In the genomic region with DNA sequence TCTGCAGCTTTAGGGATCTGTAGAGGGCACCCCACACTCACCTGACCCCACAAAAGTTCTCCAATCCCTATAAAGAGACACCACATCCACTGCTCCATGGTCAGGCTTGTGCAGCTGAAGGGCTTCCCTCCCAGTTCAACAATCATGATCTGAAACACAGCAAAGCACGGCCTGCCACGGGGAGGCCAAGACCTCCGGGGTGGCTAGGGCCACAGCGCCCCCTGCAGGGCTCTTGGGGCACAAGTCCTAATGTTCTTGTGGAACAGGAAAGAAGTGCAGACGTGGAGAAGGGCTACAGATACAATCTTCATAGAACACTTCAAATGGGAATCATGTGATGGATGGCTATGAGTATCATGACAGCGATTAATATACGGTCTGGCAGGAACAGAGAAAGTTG, we compare ENCODE assay signal across 10 mouse cellular contexts. TPM values are rescaled to one million over a fixed set of nuclear protein-coding genes. Genes with fewer than 3 reads are reported as not detected.
A peak's percentile ranks its signal among the peaks of the same experiment; 100 is the strongest.
DNase-seq lines count a peak whose midpoint lies in the region; ATAC-seq and TF ChIP-seq lines count a peak whose summit lies in the region.
"Had no signal": no experiment of that assay in that cellular context is flagged by ENCODE, and none has a peak within 500 bp of the region (broad histone marks: within the 10 kb centered on the region; RNA-seq: fewer than 3 reads in every experiment).

No protein-coding gene starts in this region.

- H3K36me3 ChIP-seq in intestine, embryonic 14.5 days (ENCODE audit: control insufficient read depth, insufficient read depth, low read length), result peaks cover 40% of the 10 kb centered on the region
- no peaks in the 10 kb centered on the region for H3K36me3 ChIP-seq in intestine, embryonic 16.5 days (ENCODE audit: control insufficient read depth, insufficient read depth, low read length)
- 0 out of 2 replicates have a peak, but pooled peaks cover 7% of the 10 kb centered on the region for H3K36me3 ChIP-seq in E14TG2a.4 (ENCODE audit: insufficient read depth, low read length)
- H3K36me3 ChIP-seq in kidney, postnatal 0 days (ENCODE audit: insufficient read depth, low read length), result no peaks in the 10 kb centered on the region

- peak; percentile 85 for TF ChIP-seq CTCF in E14TG2a.4 (conservative IDR thresholded peaks at IDR 0.05; ENCODE audit: low read length)
- peak; percentile 80 for TF ChIP-seq CTCF in kidney, postnatal 0 days (IDR thresholded peaks at IDR 0.05; ENCODE audit: low read depth)

- 21% methylated on average over 7 of the region's 7 CpGs for WGBS in intestine, embryonic 14.5 days
- 23% methylated on average over 7 of the region's 7 CpGs for WGBS in intestine, embryonic 16.5 days
- WGBS in kidney, postnatal 0 days, result 26% methylated on average over 7 of the region's 7 CpGs

- H3K4me1 ChIP-seq in intestine, embryonic 14.5 days (replicated peaks; ENCODE audit: control insufficient read depth, insufficient read depth, low read length), result peaks cover 9% of the 10 kb centered on the region
- H3K4me1 ChIP-seq in intestine, embryonic 16.5 days (ENCODE audit: control insufficient read depth, insufficient read depth, low read length), result peaks cover 6% of the 10 kb centered on the region; the same call in 1 of the 2 replicates
- H3K4me1 ChIP-seq in E14TG2a.4 (replicated peaks; ENCODE audit: low read depth, low read length), result peaks cover 25% of the 10 kb centered on the region
- H3K4me1 ChIP-seq in kidney, postnatal 0 days (replicated peaks; ENCODE audit: insufficient read depth, low read length), result peaks cover 9% of the 10 kb centered on the region; the same call in 1 of the 2 replicates

- DNase-seq in intestine, embryonic 14.5 days (ENCODE audit: low spot score), result peak; percentile 65
- DNase-seq in brain, adult 2 months (ENCODE audit: low read depth, low spot score), result peak; percentile 18
- DNase-seq in kidney, postnatal 0 days (ENCODE audit: low spot score), result peak; percentile 67
- peak; percentile 81 for DNase-seq in naive thymus-derived CD4-positive, alpha-beta T cell, adult 2 months (ENCODE audit: low read depth)
- DNase-seq in thymus, postnatal 4 days, result peak; percentile 91
- DNase-seq in left cerebral cortex, postnatal 25 days (ENCODE audit: low spot score in 2 of 2), result no peak

- H3K27me3 ChIP-seq in intestine, embryonic 14.5 days (replicated peaks; ENCODE audit: control insufficient read depth, insufficient read depth, low read length), result no peaks in the 10 kb centered on the region
- H3K27me3 ChIP-seq in intestine, embryonic 16.5 days (replicated peaks; ENCODE audit: control insufficient read depth, insufficient read depth, low read length), result no peaks in the 10 kb centered on the region
- H3K27me3 ChIP-seq in E14TG2a.4 (ENCODE audit: insufficient read depth, low read length), result no peaks in the 10 kb centered on the region
- no peaks in the 10 kb centered on the region for H3K27me3 ChIP-seq in kidney, postnatal 0 days (ENCODE audit: insufficient read depth, low read length)
- H3K27me3 ChIP-seq: limb, embryonic 12.5 days had no signal

- H3K27ac ChIP-seq in intestine, embryonic 14.5 days (ENCODE audit: low read depth), result no peak overlapping the region
- no peak overlapping the region for H3K27ac ChIP-seq in intestine, embryonic 16.5 days (ENCODE audit: low read length)
- no peak overlapping the region for H3K27ac ChIP-seq in kidney, postnatal 0 days
- H3K27ac ChIP-seq: limb, embryonic 12.5 days had no signal

- no peak overlapping the region for H3K4me3 ChIP-seq in intestine, embryonic 14.5 days (ENCODE audit: low read depth, low read length)
- H3K4me3 ChIP-seq in intestine, embryonic 16.5 days (ENCODE audit: low read length), result no peak overlapping the region
- H3K4me3 ChIP-seq in E14TG2a.4 (replicated peaks; ENCODE audit: low read length), result no peak overlapping the region
- H3K4me3 ChIP-seq in kidney, postnatal 0 days (replicated peaks; ENCODE audit: low read depth, low read length), result no peak overlapping the region
- H3K4me3 ChIP-seq: limb, embryonic 12.5 days had no signal

- H3K9ac ChIP-seq in intestine, embryonic 14.5 days (ENCODE audit: low read length), result no peak overlapping the region
- H3K9ac ChIP-seq in intestine, embryonic 16.5 days (ENCODE audit: low read depth, low read length), result no peak overlapping the region
- H3K9ac ChIP-seq in kidney, postnatal 0 days (ENCODE audit: low read depth, low read length), result no peak overlapping the region
- H3K9ac ChIP-seq: limb, embryonic 12.5 days had no signal

- no peak overlapping the region for H3K4me2 ChIP-seq in intestine, embryonic 14.5 days (ENCODE audit: low read length)
- no peak overlapping the region for H3K4me2 ChIP-seq in intestine, embryonic 16.5 days (ENCODE audit: low read depth, low read length)
- H3K4me2 ChIP-seq in kidney, postnatal 0 days (ENCODE audit: low read length), result no peak overlapping the region
- H3K4me2 ChIP-seq: limb, embryonic 12.5 days had no signal

- no peak for ATAC-seq in intestine, embryonic 14.5 days (replicated peaks; ENCODE audit: low FRiP score, low TSS enrichment, low read depth)
- ATAC-seq in intestine, embryonic 16.5 days, result no peak
- no peak for ATAC-seq in kidney, postnatal 0 days (replicated peaks; ENCODE audit: low FRiP score, low read depth)

- H3K9me3 ChIP-seq in intestine, embryonic 14.5 days (ENCODE audit: control insufficient read depth, low read length), result no peaks in the 10 kb centered on the region
- H3K9me3 ChIP-seq in intestine, embryonic 16.5 days (ENCODE audit: control insufficient read depth, low read length), result no peaks in the 10 kb centered on the region
- no peaks in the 10 kb centered on the region for H3K9me3 ChIP-seq in E14TG2a.4 (ENCODE audit: low read length)
- H3K9me3 ChIP-seq in kidney, postnatal 0 days (replicated peaks; ENCODE audit: low read length), result no peaks in the 10 kb centered on the region
- H3K9me3 ChIP-seq: limb, embryonic 12.5 days had no signal

- intact Hi-C loops in left cerebral cortex, postnatal 25 days (cut with DNase I), result loop anchor here (5.0 kb wide), 1 partner anchor 391 kb away; no protein-coding TSS in a partner anchor

RNA-seq across cellular contexts. Expression of a gene that starts 26.6 kb away (rescaled TPM):
- 0.45 and 0.89 TPM in 2 replicates for polyA plus RNA-seq in intestine, embryonic 14.5 days (2014; fragmentation: Nextera tagmentation; extraction: Ambion mirVana)
- polyA plus RNA-seq in intestine, embryonic 16.5 days (2015; fragmentation: Nextera tagmentation; extraction: Ambion mirVana), result 0.44 and 0.66 TPM in 2 replicates
- 0.58 and 0.61 TPM in 2 replicates for polyA plus RNA-seq in kidney, postnatal 0 days (2015; fragmentation: Nextera tagmentation; extraction: Ambion mirVana)
- total RNA-seq in left cerebral cortex, postnatal 25 days (2021), result under 1 TPM; 0.16 to 0.41 TPM

RNA-seq across cellular contexts. Expression of a gene that starts 55.3 kb away (rescaled TPM):
- polyA plus RNA-seq in intestine, embryonic 14.5 days (2014; fragmentation: Nextera tagmentation; extraction: Ambion mirVana), result 11.7 and 11.9 TPM in 2 replicates
- 3.2 TPM in 2 replicates for polyA plus RNA-seq in intestine, embryonic 16.5 days (2015; fragmentation: Nextera tagmentation; extraction: Ambion mirVana)
- polyA plus RNA-seq in kidney, postnatal 0 days (2015; fragmentation: Nextera tagmentation; extraction: Ambion mirVana), result 3.5 and 3.8 TPM in 2 replicates
- total RNA-seq in left cerebral cortex, postnatal 25 days (2021), result 10 to 100 TPM; 21.6 to 32.3 TPM

RNA-seq across cellular contexts. Expression of a gene that starts 55.8 kb away (rescaled TPM):
- polyA plus RNA-seq in intestine, embryonic 14.5 days (2014; fragmentation: Nextera tagmentation; extraction: Ambion mirVana), result not detected in 2 replicates
- not detected in 2 replicates for polyA plus RNA-seq in intestine, embryonic 16.5 days (2015; fragmentation: Nextera tagmentation; extraction: Ambion mirVana)
- not detected in 2 replicates for polyA plus RNA-seq in kidney, postnatal 0 days (2015; fragmentation: Nextera tagmentation; extraction: Ambion mirVana)
- 1 to 10 TPM; 4.8 to 9.0 TPM for total RNA-seq in left cerebral cortex, postnatal 25 days (2021)
- polyA plus RNA-seq: embryonic facial prominence, embryonic 11.5 days; limb, embryonic 12.5 days had no signal

Comparison
In these comparisons a context has a peak if more than half of its experiments do, and no peak if none do; other contexts are left out.
1. DNase-seq: peak in intestine, embryonic 14.5 days (single experiment), brain, adult 2 months (single experiment), kidney, postnatal 0 days (single experiment), naive thymus-derived CD4-positive, alpha-beta T cell, adult 2 months (single experiment) and thymus, postnatal 4 days (single experiment); none in left cerebral cortex, postnatal 25 days (0 of 2).